Mouse (Mus musculus) adrenal gland, adult 18-20 months (tissue): ENCODE measurements around the gene Mien1. TPM values are rescaled to one million over a fixed set of nuclear protein-coding genes. Genes with fewer than 3 reads are reported as not detected.

Experiments used
- DNase-seq, 2 experiments: peaks; one replicate each; pipeline ENCODE4 v3.0.0; 2021 to 2022; ENCODE audit warnings: low spot score in 2 of 2
- total RNA-seq, 2 experiments: library from RNA; stranded (reverse); gene quantifications; 1 replicate in 1 of 2; 2 replicates in 1 of 2; pipeline ENCODE4 v1.2.3; 2021

Mien1 gene
- total RNA-seq, 2 experiments from 2014 or later: 89.5 to 94.5 TPM

- peak in 1 of 2 experiments; percentile 29 for DNase-seq
Measured at GRCm38 (mm10) chr11:98389221-98389780, 49.5 kb downstream of the Mien1 start.

GRCm38 (mm10) chr11:98388282-98388681 is 50.5 kb downstream of the Mien1 start:
- no peak for DNase-seq

Other genes with a start within 250 kb of the Mien1 start
- gene Med1, start 245.7 kb downstream of the Mien1 start, total RNA-seq: 10 to 100 TPM; 41.4 to 66.1 TPM
- 10 to 100 TPM; 39.2 to 45.6 TPM for gene Cdk12, start 235.9 kb downstream of the Mien1 start, total RNA-seq
- not detected for gene Neurod2, start 109.3 kb downstream of the Mien1 start, total RNA-seq
- gene Ppp1r1b, start 90.6 kb downstream of the Mien1 start, total RNA-seq: under 1 TPM; 0.27 to 0.32 TPM
- gene Stard3, start 80.6 kb downstream of the Mien1 start, total RNA-seq: 10 to 100 TPM; 23.4 to 24.4 TPM
- gene Tcap, start 55.2 kb downstream of the Mien1 start, total RNA-seq: 1 to 10 TPM in 1 of 2 experiments, not detected in 1; 3.5 TPM
- 100 to 1,000 TPM; 313 to 497 TPM for gene Pnmt, start 52.5 kb downstream of the Mien1 start, total RNA-seq
- gene Pgap3, start 38.5 kb downstream of the Mien1 start, total RNA-seq: 1 to 10 TPM; 5.3 to 6.2 TPM
- 1 to 10 TPM; 2.5 to 3.4 TPM for gene Erbb2, start 26.5 kb downstream of the Mien1 start, total RNA-seq
- under 1 TPM; 0.30 to 0.61 TPM for gene Grb7, start 7.4 kb upstream of the Mien1 start, total RNA-seq
- gene Ikzf3, start 107.0 kb upstream of the Mien1 start, total RNA-seq: under 1 TPM; 0.46 to 0.86 TPM
- gene Zpbp2, start 112.1 kb upstream of the Mien1 start, total RNA-seq: under 1 TPM; 0.22 to 0.43 TPM
- 100 to 1,000 TPM; 118 to 184 TPM for gene Ormdl3, start 148.4 kb upstream of the Mien1 start, total RNA-seq
- not detected for gene Lrrc3c, start 159.3 kb upstream of the Mien1 start, total RNA-seq
- gene Gm12355, start 186.7 kb upstream of the Mien1 start, total RNA-seq: 10 to 100 TPM; 10.4 to 11.6 TPM
- gene Gsdma3, start 187.4 kb upstream of the Mien1 start, total RNA-seq: 10 to 100 TPM; 15.6 to 19.6 TPM
- gene Gsdma2, start 207.8 kb upstream of the Mien1 start, total RNA-seq: 1 to 10 TPM in 1 of 2 experiments, under 1 TPM in 1; 0.89 to 1.1 TPM
- not detected for gene Gsdma, start 225.4 kb upstream of the Mien1 start, total RNA-seq
- 100 to 1,000 TPM; 114 to 118 TPM for gene Psmd3, start 243.6 kb upstream of the Mien1 start, total RNA-seq